Mouse (Mus musculus) bone marrow macrophage, adult 2 months (primary cell): Measurements from ENCODE around the gene Eml2.
A peak's percentile ranks its signal among the peaks of the same experiment; 100 is the strongest.

Experiments
- CTCF ChIP-seq: IDR thresholded peaks from 2 replicates; pipeline ENCODE4 v1.5.1; 2012; ENCODE audit warnings: low read depth, mild to moderate bottlenecking, low read length, moderate library complexity
- POLR2A ChIP-seq: IDR thresholded peaks from 2 replicates; pipeline ENCODE4 v1.6.1; 2012; ENCODE audit warnings: mild to moderate bottlenecking, low read depth, low read length, borderline replicate concordance

- TF ChIP-seq POLR2A = no peak
- TF ChIP-seq CTCF = peak; percentile 61; the same call in 1 of the 2 replicates
Observed at GRCm38 (mm10) chr7:19131324-19131848, 44.8 kb upstream of the Eml2 start.
